Mouse (Mus musculus): ENCODE measurements around the gene Retsat. TPM values are rescaled to one million over a fixed set of nuclear protein-coding genes. Genes with fewer than 3 reads are reported as not detected.

Retsat gene
- total RNA-seq, 2 experiments from 2014 or later = 25.9 to 30.8 TPM

DNA sequence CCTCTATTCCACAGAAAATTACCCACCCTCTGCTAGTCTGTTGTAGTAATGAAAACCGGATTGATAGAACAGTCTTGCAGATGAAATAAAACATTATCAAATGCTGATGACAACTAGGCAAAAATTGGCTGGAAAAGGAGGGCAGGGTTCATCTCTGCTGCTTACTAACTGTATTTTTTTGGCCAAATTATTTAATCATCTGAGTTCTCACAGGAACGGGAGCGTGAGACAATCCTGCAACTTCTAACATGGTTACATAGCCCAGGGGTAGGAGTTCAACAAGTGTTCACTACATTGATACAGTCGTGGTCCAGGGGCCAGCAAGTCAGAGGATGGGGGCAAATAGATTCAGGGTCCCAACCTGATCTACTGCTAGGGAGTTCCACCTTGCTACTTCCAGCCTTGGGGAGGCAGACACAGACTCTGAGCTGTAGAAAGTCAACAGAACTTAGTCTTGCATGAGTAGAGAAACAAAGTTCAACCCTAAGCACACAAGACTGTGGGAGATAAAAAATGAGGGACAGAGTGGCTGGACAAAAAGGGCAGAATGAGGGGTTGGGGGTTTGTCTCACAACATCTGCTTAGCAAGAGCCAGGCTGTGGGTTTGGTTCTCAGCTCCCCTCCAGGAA lies 14.9 kb upstream of the Retsat start:
- intact Hi-C loops (cut with DNase I) = no loop called here
- DNase-seq (ENCODE audit: extremely low spot score in 1 of 2, low spot score in 2 of 2) = no peak

DNA sequence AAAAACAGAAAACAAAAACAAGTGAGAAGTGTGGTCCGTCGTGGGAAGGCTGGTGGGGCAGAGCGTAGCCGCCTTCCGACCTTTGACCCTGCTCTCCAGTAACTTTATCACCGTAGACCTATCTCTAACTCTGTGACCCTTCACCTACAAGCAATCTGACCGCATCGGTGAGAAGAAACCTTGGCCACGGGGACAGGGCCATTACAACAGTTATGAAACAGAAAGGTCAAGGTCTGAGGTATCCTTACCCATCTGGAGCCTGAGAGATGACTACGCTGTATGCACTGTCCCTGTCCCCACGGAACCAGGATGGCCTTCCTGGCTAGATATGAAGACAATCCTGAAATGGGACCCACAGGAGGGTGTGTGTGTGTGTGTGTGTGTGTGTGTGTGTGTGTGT lies 14.1 kb upstream of the Retsat start:
- intact Hi-C loops (cut with DNase I) = no loop called here
- no peak for DNase-seq (ENCODE audit: extremely low spot score in 1 of 2, low spot score in 2 of 2)

DNA sequence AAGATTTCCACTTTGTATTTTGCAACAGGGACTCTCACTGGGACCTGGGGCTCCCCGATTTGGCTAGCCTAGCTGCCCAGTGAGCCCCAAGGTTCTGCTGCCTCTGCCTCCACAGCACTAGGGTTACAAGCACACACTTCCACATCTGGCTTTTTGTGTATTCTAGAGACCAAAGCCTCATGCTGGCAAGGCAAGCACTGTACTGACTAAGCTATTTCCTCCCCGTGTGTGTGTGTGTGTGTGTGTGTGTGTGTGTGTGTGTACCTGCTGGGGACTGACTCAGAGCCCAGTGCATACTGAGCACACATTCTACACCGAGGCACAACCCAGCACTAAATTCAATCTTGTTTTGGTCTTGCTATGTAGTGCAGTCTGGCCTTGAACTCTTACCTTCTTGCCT lies 11.6 kb upstream of the Retsat start:
- DNase-seq (ENCODE audit: extremely low spot score in 1 of 2, low spot score in 2 of 2) = no peak
- intact Hi-C loops (cut with DNase I) = no loop called here

DNA sequence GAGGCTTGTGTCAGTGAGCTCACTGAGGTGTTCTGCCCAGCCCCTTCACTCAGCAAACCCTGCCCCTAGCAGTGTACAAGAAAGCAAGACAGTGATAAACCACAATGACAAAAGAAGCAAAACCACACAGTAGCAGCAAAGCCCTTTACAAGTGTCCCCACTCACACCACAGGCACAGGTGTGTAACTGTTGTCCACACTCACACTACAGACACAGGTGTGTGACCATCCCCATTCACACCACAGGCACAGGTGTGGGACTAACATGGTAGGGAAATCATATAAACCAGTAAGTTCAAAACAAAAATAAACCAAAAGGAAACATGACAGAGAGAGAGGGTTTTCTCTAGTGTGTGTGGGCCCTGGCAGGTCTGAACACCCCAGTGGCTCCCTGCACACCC lies 10.0 kb upstream of the Retsat start:
- intact Hi-C loops (cut with DNase I) = no loop called here
- DNase-seq (ENCODE audit: extremely low spot score in 1 of 2, low spot score in 2 of 2) = no peak

GRCm38 (mm10) chr6:72590111-72590510 lies 8.2 kb upstream of the Retsat start:
- intact Hi-C loops (cut with DNase I) = no loop called here
- no peak for DNase-seq (ENCODE audit: extremely low spot score in 1 of 2, low spot score in 2 of 2)

GRCm38 (mm10) chr6:72593011-72593803 lies 5.1 kb upstream of the Retsat start:
- no peak for DNase-seq (ENCODE audit: extremely low spot score in 1 of 2, low spot score in 2 of 2)
- intact Hi-C loops (cut with DNase I) = no loop called here

GRCm38 (mm10) chr6:72593914-72594313 lies 4.4 kb upstream of the Retsat start:
- intact Hi-C loops (cut with DNase I) = no loop called here

GRCm38 (mm10) chr6:72597083-72597874 lies 996 bp upstream of the Retsat start:
- intact Hi-C loops (cut with DNase I) = no loop called here
- peak in 1 of 2 experiments; percentile 45 for DNase-seq (ENCODE audit: extremely low spot score in 1 of 2, low spot score in 2 of 2)

More at GRCm38 (mm10) chr6:72593914-72594313, 4.4 kb upstream of the Retsat start:
- no peak for DNase-seq (ENCODE audit: extremely low spot score in 1 of 2, low spot score in 2 of 2)

GRCm38 (mm10) chr6:72598791-72599557 lies 699 bp downstream of the Retsat start:
- DNase-seq (ENCODE audit: extremely low spot score in 1 of 2, low spot score in 2 of 2) = peak; percentile 28 to 62
- intact Hi-C loops (cut with DNase I) = no loop called here

- intact Hi-C loops (cut with DNase I) = no loop called here
- DNase-seq (ENCODE audit: extremely low spot score in 1 of 2, low spot score in 2 of 2) = no peak
Observed at GRCm38 (mm10) chr6:72600216-72600615, 1.9 kb downstream of the Retsat start.

DNA sequence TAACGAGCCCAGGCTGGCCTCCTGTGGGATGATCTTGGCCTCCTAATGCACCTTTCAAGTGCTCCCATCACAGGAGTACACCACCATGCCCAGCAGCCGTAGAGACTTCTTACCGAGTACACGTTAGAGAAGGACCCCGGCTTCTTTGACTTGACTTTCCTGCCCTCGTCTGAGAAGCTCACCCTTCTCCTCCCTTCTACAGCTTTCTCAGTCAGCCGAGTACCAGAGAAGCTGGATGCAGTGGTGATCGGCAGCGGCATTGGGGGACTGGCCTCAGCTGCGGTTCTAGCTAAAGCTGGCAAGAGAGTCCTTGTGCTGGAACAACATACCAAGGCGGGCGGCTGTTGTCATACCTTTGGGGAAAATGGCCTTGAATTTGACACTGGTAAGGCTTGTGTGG lies 2.5 kb downstream of the Retsat start:
- intact Hi-C loops (cut with DNase I) = no loop called here
- no peak for DNase-seq (ENCODE audit: extremely low spot score in 1 of 2, low spot score in 2 of 2)

DNA sequence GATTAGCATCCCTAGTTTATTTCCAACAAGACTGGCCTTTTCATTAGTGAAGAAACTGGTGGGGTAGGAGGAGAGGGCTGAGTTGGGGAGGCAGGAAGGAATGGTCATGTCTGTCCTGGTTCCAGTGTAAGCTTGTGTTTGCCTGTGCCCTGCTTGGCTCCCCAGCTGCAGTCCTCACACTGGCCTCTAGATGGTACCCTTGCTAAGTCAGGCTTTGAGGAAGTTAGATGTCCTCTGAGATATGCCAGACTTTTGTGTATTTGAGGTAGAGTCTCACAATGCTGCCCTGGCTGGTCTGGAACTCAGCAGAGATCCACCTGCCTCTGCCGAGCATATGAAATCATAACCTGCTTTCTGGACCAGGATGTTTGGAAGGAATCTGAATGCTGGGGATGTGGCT lies 3.5 kb downstream of the Retsat start:
- intact Hi-C loops (cut with DNase I) = no loop called here
- peak; percentile 65 to 82 for DNase-seq (ENCODE audit: extremely low spot score in 1 of 2, low spot score in 2 of 2)

DNA sequence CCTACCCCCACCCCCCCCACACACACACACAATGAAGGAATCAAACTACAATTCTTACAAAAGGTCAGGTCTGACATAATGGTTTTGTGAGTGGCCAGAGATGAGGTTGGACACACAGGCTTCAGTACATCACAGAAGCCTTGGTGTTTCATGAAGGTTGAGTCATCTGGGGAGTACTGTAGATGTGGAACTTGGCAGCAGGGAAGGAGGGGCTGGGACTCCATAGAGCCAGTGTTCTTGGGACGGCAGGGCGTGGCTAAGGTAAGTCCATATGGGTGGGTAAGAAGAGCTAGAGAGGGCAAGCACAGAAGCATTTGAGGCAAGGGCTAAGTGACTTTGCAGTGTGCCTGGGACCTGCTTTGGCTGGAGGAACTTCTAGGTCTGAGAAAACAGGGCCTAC lies 5.8 kb downstream of the Retsat start:
- DNase-seq (ENCODE audit: extremely low spot score in 1 of 2, low spot score in 2 of 2) = no peak
- intact Hi-C loops (cut with DNase I) = no loop called here

DNA sequence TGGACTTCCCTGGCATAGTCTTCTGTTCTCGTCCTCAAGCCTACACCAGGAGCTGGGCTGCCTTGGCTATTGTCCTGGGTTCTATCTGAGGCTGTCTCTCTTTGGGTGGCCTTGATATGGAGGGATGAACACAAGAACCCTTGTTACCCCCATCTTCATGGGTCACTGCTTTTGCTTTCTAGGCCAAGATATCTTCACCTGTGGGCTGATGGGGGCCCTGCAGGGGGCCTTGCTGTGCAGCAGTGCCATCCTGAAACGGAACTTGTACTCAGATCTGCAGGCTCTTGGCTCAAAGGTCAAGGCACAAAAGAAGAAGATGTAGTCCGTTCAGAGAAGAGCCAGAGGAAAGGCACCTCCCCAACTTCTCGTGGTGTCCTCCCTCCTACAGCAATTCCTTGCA lies 8.8 kb downstream of the Retsat start:
- no peak for DNase-seq (ENCODE audit: extremely low spot score in 1 of 2, low spot score in 2 of 2)
- intact Hi-C loops (cut with DNase I) = no loop called here

GRCm38 (mm10) chr6:72607676-72608075 lies 9.4 kb downstream of the Retsat start:
- intact Hi-C loops (cut with DNase I) = no loop called here
- no peak for DNase-seq (ENCODE audit: extremely low spot score in 1 of 2, low spot score in 2 of 2)

DNA sequence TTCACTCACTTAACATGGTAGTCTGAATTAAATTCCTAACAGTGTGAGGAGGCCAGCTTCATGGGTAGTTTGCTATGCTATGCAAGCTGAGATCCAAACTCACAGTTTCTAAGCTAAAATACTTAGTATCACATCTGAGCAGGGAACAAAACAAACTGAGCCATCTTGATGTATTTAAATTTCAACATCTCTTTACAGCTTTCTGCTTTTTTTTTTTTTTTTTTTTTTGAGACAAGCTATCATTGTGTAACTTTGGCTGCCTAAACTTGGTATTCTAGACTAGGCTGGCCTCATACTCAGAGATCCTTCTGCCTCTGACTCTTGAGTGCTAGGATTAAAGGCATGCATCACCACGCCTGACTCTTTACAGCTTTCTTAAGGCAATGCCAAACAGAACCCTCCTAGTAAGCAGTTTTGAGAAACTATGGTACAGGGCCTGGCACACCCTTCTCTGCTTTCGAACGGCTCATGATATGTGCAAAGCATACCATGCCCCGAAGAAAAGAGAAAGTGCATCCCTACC lies 10.4 kb downstream of the Retsat start:
- intact Hi-C loops (cut with DNase I) = no loop called here
- no peak for DNase-seq (ENCODE audit: extremely low spot score in 1 of 2, low spot score in 2 of 2)

DNA sequence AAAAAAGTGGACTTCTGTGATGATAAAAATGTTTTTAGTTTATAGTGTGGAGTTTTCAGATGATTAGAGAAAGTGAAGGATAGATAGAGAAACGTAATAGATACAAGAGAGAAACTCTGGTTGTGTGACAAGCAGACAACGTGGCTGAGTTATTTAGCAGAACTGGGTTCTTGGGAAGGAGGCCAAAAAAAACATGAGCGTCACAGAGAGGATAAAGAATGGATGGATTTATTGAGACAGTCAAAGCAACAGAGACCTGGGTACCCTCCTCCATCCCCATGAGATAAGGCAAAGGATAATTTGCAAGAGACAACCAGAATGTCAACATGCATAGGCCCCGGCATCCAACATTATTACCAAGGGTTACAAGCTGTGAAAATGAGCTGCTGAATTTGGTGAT lies 12.0 kb downstream of the Retsat start:
- DNase-seq (ENCODE audit: extremely low spot score in 1 of 2, low spot score in 2 of 2) = no peak
- intact Hi-C loops (cut with DNase I) = no loop called here

- intact Hi-C loops (cut with DNase I) = no loop called here
- DNase-seq (ENCODE audit: extremely low spot score in 1 of 2, low spot score in 2 of 2) = no peak
Observed at GRCm38 (mm10) chr6:72615151-72615550, 16.9 kb downstream of the Retsat start.
